Mouse (Mus musculus) cerebellum, adult 2 months (tissue): ENCODE results near the gene Kdelc2.

ENCODE experiments used
- CTCF ChIP-seq: fragments of 200-500 bp; IDR thresholded peaks from 2 replicates; pipeline ENCODE4 v1.5.1; 2011; ENCODE audit warnings: low read depth, mild to moderate bottlenecking, control low read depth, low read length, moderate library complexity, borderline replicate concordance; ENCODE audit not compliant: insufficient read depth
- POLR2A ChIP-seq: fragments of 200-500 bp; IDR thresholded peaks from 2 replicates; pipeline ENCODE4 v1.6.1; 2011; ENCODE audit warnings: low read length, control low read depth, borderline replicate concordance; ENCODE audit not compliant: insufficient read depth

GRCm38 (mm10) chr9:53422133-53422896, 38.5 kb downstream of the Kdelc2 start:
- TF ChIP-seq POLR2A (no peak), CTCF (no peak)
